Mouse (Mus musculus) embryonic stem cell, embryonic (primary cell): ENCODE measurements around the gene Ppp1r13l.

Experiments used
- CTCF ChIA-PET, 4 experiments: fragments of 300-600 bp in 2 of 4; fragments of 350-600 bp in 2 of 4; sonication (Branson Sonifier 250); formaldehyde crosslinking; loops; one replicate each; lab custom pipeline; 2022; ENCODE audit warnings: inconsistent platforms in 2 of 4; lab: Charles Lee
- POLR2A ChIA-PET, 4 experiments: fragments of 300-600 bp in 2 of 4; fragments of 350-600 bp in 2 of 4; sonication (Branson Sonifier 250); formaldehyde crosslinking; loops; one replicate each; lab custom pipeline; 2022; ENCODE audit warnings: antibody characterized with exemption in 4 of 4, inconsistent platforms in 1 of 4; lab: Charles Lee

Ppp1r13l gene

DNA sequence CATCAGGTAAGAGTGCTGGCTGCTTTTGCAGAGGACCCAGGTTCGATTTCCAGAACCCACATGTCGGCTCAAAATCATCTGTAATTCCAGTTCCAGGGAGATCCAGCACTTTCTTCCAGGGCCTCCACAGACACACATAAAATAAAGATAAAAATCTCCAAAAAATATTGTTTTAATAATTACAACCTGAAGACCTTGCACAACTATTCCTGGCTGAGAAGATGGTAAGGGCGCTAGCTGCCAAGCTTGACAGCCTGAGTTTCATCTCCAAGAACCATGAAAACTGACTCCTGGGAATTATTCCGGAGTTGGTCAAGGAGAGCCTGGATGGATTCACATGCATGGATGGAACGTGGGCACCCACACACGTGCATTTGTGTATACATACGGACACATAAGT, 44.9 kb downstream of the Ppp1r13l start, which contains the start of gene Ckm:
Gene Ckm (plus strand): TSS at position 301 of the 400 bp plus-strand sequence.
- POLR2A ChIA-PET: interaction anchor here in 2 of 4 experiments (0.9 to 1.9 kb wide), 5 partner anchors 17 to 258 kb away, joined by 3 to 6 read pairs (median 4); no protein-coding TSS in a partner anchor
- CTCF ChIA-PET: interaction anchor here (0.5 to 2.9 kb wide), 35 partner anchors 10 to 337 kb away, joined by 3 to 20 read pairs (median 5); partner anchors contain the start of gene Ppp1r37 (in 1 of the 4)

- CTCF ChIA-PET: interaction anchor here (0.5 to 2.9 kb wide), 78 partner anchors 9 to 464 kb away, joined by 3 to 20 read pairs (median 4); partner anchors contain the start of genes Ppp1r37 (in 2 of the 4), Apoe (in 1 of the 4), Ercc1 (in 1 of the 4) and Nkpd1 (in 1 of the 4)
- POLR2A ChIA-PET: interaction anchor here in 3 of 4 experiments (0.5 to 1.9 kb wide), 19 partner anchors 8 to 310 kb away, joined by 3 to 6 read pairs (median 4); partner anchors contain the start of genes Cd3eap (in 1 of the 3), Ppp1r13l (in 1 of the 3) and Tomm40 (in 1 of the 3)
These were observed 45.9 kb downstream of the Ppp1r13l start for GRCm38 (mm10) chr7:19405417-19405816.

GRCm38 (mm10) chr7:19409753-19410152, 50.2 kb downstream of the Ppp1r13l start:
- ChIA-PET POLR2A (interaction anchor here in 2 of 4 experiments (0.6 to 1.0 kb wide), 3 partner anchors 10 to 291 kb away, joined by 3 to 4 read pairs (median 3); no protein-coding TSS in a partner anchor), CTCF (interaction anchor here in 1 of 4 experiments (0.6 kb wide), 1 partner anchor 21 kb away, joined by 6 read pairs; no protein-coding TSS in a partner anchor)

DNA sequence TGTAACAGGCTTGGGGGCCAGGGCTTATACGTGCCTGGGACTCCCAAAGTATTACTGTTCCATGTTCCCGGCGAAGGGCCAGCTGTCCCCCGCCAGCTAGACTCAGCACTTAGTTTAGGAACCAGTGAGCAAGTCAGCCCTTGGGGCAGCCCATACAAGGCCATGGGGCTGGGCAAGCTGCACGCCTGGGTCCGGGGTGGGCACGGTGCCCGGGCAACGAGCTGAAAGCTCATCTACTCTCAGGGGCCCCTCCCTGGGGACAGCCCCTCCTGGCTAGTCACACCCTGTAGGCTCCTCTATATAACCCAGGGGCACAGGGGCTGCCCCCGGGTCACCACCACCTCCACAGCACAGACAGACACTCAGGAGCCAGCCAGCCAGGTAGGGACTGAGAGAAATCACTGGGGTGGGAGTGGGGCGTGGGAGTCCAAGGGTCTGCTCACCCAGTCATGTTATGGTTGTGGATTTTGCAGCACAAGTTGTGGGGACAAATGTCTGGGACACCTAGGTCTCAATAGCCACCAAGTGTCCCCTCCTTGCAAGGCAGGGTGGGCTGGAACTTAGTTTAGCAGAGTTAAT, 51.3 kb downstream of the Ppp1r13l start:
- POLR2A ChIA-PET: interaction anchor here in 1 of 4 experiments (1.0 kb wide), 1 partner anchor 290 kb away, joined by 3 read pairs; no protein-coding TSS in a partner anchor

DNA sequence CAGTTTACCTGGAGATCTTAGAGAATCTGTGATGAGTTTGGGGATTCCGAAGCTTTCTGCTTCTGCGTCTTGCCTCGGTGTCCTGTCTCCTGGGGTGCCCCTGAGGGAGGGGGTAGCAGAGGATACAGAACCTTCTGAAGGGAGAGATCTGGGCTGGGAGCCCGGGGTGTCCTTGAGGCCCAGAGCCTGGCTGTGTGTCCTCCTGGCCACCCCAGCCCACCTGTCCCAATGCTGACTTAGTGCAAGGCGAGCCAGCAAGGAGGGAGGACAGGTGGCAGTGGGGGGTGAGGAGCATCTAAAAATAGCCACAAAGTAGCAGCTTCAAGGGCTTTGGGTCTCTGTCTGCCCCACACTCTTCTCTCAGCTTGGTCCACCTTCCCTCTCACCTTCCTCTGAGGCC, 52.2 kb downstream of the Ppp1r13l start:
- CTCF ChIA-PET: interaction anchor here in 1 of 4 experiments (1.5 kb wide), 1 partner anchor 147 kb away, joined by 3 read pairs; no protein-coding TSS in a partner anchor
- POLR2A ChIA-PET: interaction anchor here in 1 of 4 experiments (1.0 kb wide), 1 partner anchor 10 kb away, joined by 3 read pairs; no protein-coding TSS in a partner anchor

More for the DNA sequence above, 51.3 kb downstream of the Ppp1r13l start:
- CTCF ChIA-PET: interaction anchor here in 1 of 4 experiments (0.6 to 1.5 kb wide), 2 partner anchors 148 to 273 kb away, joined by 3 to 4 read pairs; no protein-coding TSS in a partner anchor

- ChIA-PET POLR2A (interaction anchor here in 1 of 4 experiments (0.9 to 1.1 kb wide), 3 partner anchors 22 to 287 kb away, joined by 3 to 4 read pairs (median 3); no protein-coding TSS in a partner anchor), CTCF (interaction anchor here in 1 of 4 experiments (1.0 kb wide), 1 partner anchor 48 kb away, joined by 4 read pairs; no protein-coding TSS in a partner anchor)
These were observed 54.0 kb downstream of the Ppp1r13l start for GRCm38 (mm10) chr7:19413525-19413924.

DNA sequence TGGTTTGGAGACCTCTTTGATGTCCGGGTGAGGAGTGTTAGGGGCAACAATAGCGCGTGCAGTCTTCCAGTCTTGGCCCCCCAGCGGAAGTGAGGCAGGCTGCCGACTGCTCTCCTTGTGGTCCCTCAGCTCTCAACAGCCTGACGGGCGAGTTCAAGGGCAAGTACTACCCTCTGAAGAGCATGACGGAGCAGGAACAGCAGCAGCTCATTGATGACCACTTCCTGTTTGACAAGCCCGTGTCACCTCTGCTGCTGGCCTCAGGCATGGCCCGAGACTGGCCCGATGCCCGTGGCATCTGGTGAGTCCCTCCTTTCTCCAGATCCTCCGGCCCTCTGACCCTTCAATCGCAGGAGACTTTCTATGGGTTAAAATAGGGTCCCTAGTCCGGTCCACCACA, 57.0 kb downstream of the Ppp1r13l start:
- POLR2A ChIA-PET: interaction anchor here in 1 of 4 experiments (0.6 to 1.0 kb wide), 3 partner anchors 11 to 202 kb away, joined by 3 read pairs; no protein-coding TSS in a partner anchor
- CTCF ChIA-PET: interaction anchor here in 1 of 4 experiments (0.8 kb wide), 1 partner anchor 10 kb away, joined by 3 read pairs; no protein-coding TSS in a partner anchor

DNA sequence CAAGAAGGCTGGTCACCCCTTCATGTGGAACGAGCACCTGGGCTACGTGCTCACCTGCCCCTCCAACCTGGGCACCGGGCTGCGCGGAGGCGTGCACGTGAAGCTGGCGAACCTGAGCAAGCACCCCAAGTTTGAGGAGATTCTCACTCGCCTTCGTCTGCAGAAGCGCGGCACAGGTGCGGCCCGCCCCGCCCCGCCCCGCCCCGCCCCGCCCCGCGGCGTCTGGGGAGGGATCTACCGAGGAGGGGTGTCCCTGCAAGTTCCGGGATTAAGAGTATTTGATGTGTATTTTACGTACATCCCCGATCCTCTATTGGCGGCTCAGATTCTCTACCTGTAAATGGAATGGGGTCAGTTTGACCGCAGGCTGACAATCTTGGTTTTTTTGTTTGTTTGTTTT, 60.6 kb downstream of the Ppp1r13l start:
- POLR2A ChIA-PET: no interaction called here
- CTCF ChIA-PET: interaction anchor here in 1 of 4 experiments (1.6 to 1.7 kb wide), 2 partner anchors 15 to 24 kb away, joined by 5 to 7 read pairs; partner anchors contain the start of gene Ckm

- ChIA-PET CTCF (interaction anchor here (0.5 to 1.7 kb wide), 11 partner anchors 11 to 369 kb away, joined by 3 to 10 read pairs (median 5); partner anchors contain the start of gene Ckm (in 2 of the 4)), POLR2A (interaction anchor here (0.6 to 1.2 kb wide), 10 partner anchors 9 to 321 kb away, joined by 3 to 8 read pairs (median 3); no protein-coding TSS in a partner anchor)
These were observed 61.5 kb downstream of the Ppp1r13l start for GRCm38 (mm10) chr7:19420821-19421636.

DNA sequence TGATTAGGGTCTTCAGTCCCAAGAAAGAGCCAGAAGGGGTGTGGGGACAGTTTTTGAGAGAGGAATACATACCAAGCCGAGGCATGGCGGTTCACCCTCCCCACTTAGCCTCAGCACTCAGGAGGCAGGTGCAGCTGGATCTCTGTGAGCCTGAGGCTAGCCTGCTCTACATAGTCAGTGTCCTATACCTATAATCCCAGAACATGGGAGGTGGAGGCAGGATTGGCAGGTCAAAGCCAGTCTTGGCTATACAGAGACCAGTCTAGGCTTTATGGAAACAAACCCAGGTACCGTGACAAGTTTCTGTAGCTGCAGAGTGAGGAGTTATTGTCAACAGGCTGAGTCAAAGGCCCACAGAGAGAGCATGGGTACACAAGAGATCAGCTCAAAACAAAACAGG, 63.5 kb downstream of the Ppp1r13l start:
- POLR2A ChIA-PET: interaction anchor here in 2 of 4 experiments (1.0 to 1.5 kb wide), 3 partner anchors 9 to 181 kb away, joined by 3 to 4 read pairs (median 4); no protein-coding TSS in a partner anchor
- CTCF ChIA-PET: interaction anchor here in 2 of 4 experiments (0.7 to 1.2 kb wide), 2 partner anchors 9 to 17 kb away, joined by 3 to 5 read pairs; no protein-coding TSS in a partner anchor

DNA sequence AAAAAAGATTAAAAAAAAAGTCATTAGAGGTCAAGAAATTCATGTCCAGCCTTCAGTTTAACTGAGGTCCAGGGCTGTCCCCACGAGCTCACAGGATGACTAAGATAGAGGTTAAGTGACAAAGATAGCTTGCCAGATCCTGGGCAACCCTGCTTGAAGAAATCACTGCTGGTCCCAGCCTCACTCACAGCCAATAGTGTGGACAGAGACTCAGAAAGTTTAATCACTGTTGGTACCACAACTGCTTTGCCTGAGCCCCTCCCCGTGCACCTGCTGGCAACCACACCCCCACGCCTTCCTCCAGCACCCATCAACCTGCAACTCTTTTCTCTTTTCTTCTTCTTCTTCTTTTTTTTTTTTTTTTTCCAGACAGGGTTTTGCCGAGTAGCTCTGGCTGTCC, 64.5 kb downstream of the Ppp1r13l start:
- CTCF ChIA-PET: interaction anchor here (0.5 to 1.2 kb wide), 8 partner anchors 8 to 488 kb away, joined by 3 to 15 read pairs (median 4); no protein-coding TSS in a partner anchor
- POLR2A ChIA-PET: interaction anchor here in 3 of 4 experiments (0.6 to 1.6 kb wide), 7 partner anchors 8 to 141 kb away, joined by 4 to 7 read pairs (median 4); no protein-coding TSS in a partner anchor

- ChIA-PET POLR2A (interaction anchor here in 3 of 4 experiments (0.5 to 1.9 kb wide), 18 partner anchors 9 to 272 kb away, joined by 3 to 8 read pairs (median 3); partner anchors contain the start of genes Apoe (in 1 of the 3), Nkpd1 (in 1 of the 3) and Opa3 (in 1 of the 3)), CTCF (interaction anchor here (0.6 to 2.7 kb wide), 16 partner anchors 11 to 423 kb away, joined by 3 to 9 read pairs (median 4); no protein-coding TSS in a partner anchor)
These were observed 66.8 kb downstream of the Ppp1r13l start for GRCm38 (mm10) chr7:19426349-19426748.

DNA sequence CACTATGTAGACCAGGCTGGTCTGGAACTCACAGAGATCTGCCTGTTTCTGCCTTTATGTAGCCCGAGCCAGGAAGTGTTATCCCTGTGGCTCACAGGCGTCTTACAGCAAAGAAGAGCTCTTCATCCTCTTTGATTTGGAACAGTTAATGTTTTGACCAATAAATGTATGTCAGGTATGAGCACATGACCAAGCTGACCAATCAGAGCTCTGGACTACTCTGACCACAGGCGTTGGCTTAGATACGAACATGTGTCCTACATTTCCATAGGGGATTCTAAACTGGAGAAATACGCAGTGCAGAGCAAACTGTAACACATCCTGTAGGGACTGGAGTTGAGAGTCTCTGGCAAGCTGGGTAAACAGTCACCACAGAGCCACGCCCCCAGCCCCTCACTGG, 67.3 kb downstream of the Ppp1r13l start:
- CTCF ChIA-PET: interaction anchor here (0.6 to 2.7 kb wide), 14 partner anchors 10 to 163 kb away, joined by 3 to 9 read pairs (median 4); no protein-coding TSS in a partner anchor

More for the DNA sequence above, 67.3 kb downstream of the Ppp1r13l start:
- POLR2A ChIA-PET: interaction anchor here in 3 of 4 experiments (0.6 to 1.6 kb wide), 17 partner anchors 9 to 323 kb away, joined by 3 to 8 read pairs (median 3); partner anchors contain the start of genes Apoe (in 1 of the 3), Nectin2 (in 1 of the 3), Nkpd1 (in 1 of the 3) and Opa3 (in 1 of the 3)
